Mouse (Mus musculus) mouse embryonic stem cell (cell line): ENCODE data around the gene Smad3.

Source experiments
- in situ Hi-C, 2 experiments: fragments of 300-500 bp; cut with MboI; formaldehyde crosslinking; loops; 1 replicate in 1 of 2; 3 replicates in 1 of 2; pipeline ENCODE4 v1.14.3; 2019 to 2020; ENCODE audit warnings: low sequenced_read_pairs in 2 of 2, low pct_unique_long_range_greater_than_20kb in 1 of 2, mixed read lengths in 1 of 2; ENCODE audit not compliant: unreplicated experiment in 1 of 2

The Smad3 gene

GRCm38 (mm10) chr9:63732700-63733099 lies 25.1 kb downstream of the Smad3 start:
- in situ Hi-C loops = no loop called here

DNA sequence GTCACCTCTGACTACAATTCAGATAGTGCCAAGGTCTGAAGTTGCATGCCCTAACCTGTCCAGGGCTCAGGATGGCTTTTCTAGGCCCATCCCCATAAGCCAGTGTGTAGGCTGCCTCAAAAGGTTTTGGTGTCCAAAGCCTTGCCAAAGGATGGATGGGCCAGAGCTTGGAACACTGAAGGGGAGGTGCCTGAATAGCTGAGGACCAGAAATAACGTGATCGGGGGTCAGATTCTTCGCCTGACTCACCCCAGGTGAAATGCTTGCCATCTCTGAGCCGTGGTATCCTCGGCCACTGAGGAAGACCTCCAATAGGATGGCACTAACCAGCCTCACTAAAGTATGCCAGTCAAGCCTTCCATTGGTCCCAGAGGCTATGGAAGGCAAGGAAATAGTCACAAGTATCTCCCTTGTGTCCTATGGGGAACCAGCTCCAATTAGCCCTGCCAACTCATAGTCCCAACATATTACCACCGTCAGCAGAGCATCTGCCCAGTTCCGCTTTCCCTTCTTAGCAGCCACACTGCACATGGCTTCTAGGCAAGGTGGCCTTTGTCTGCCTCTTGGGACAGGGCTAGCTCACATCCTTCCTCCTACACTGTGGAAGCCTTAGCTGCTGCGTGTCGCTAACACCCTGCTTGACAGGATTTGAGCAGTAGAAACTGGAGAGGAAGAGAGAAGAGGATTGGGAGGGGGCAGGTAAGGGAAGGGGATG lies 26.5 kb downstream of the Smad3 start:
- in situ Hi-C loops = no loop called here

DNA sequence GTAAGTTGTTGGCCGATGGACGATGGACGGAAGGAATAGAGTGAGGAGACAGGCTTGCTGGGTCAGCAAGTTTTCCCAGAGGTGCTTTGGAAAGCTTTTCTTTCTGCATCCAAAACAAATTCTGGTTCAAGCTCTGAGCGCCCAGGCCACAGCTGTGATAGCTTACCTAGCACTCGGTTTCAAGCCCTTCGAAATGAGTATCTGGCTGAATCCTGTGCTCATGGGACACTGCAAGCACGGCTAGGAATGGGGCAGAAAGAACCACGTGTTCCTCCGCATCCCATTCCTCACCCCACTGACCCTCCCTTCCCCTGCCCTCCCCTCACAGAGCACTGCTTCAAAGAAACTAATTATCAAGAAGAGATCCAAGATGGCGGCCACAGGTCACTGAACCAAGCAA lies 28.8 kb downstream of the Smad3 start:
- in situ Hi-C loops = no loop called here

DNA sequence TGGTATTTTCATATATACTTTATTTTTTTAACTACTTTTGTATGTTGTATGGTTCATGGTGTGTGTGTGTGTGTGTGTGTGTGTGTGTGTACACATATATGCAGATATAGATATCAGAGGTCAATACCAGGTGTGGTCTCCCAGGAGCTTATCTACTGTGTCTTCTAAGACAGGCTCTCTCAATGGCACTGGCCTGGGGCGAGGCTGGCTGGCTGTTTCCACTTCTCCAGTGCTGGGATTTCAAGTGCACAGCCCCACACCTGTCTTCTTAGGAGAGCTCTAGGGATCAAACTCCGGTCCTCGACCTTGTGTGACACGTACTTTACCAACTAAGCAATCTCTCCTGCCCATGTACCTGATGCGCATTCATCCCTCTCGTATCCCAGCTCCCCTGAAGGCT lies 30.7 kb downstream of the Smad3 start:
- in situ Hi-C loops = no loop called here

DNA sequence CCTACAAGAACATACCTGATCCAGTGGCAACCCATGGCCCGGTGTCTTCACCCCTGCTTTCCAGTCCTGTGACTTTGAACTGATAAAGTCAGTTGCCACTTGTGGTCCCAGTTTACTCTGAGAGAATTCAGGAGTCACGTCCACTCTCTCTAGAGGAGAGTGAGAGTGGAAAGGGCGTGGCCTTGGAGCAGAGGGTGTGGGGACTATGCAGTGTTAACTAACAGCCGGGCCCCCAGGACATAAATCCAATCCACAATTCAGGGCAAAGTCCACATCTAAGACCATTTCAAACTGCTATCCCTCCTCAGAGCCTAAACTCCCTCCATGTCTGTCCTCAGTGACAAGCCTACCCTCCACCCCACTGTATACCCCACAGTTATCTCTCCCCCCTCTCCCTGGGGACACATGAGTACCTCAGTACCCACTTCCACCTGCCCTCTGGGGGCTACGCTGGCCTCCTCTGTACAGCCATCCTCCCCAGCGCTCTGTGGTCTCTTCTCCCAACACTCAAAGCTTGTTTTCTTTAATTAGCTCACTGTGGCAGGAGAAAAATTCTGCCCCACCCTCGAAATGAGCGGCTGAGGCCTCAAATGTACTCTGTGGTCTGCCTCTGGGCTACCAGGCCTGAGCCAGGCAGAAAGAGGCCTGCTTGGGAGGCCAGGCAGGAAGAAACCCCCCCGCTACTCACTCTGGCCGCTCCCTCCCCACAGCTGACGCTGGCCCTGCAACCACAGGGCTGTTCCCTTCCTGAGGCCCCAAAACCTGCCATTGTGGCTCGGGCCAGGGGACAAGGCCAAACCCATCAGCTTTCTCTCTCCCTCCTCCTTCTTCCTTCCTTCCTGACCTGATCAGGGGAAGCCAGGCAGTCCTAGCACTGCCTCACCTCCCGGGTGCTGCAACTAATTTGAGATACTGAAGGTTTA lies 31.4 kb downstream of the Smad3 start:
- in situ Hi-C loops = no loop called here

- in situ Hi-C loops = loop anchor here in 1 of 2 experiments (5.0 kb wide), 1 partner anchor 33 kb away; the partner anchor contains the start of gene Smad3
These were observed 33.0 kb downstream of the Smad3 start for GRCm38 (mm10) chr9:63724750-63725149.

DNA sequence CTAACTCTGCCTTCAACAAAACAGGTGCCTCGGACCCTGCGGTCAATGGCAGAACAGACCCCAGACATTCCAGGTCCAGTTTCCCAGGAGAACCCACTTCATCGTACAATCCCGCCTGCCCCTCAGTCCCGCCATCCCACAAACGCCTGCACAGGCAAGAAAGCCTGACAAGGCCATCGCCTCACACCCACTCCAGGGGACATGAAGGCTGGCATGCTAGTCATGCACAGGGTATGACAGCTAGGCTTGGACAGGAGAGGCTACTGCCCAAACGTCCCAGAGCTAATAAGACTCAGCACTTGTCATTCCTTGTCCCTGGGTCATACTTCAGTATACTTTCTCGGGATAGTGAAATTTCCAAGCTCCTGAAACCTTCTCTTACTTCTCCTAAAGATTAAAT lies 34.9 kb downstream of the Smad3 start:
- in situ Hi-C loops = loop anchor here in 1 of 2 experiments (5.0 kb wide), 1 partner anchor 34 kb away; the partner anchor contains the start of gene Smad3

GRCm38 (mm10) chr9:63722350-63722749 lies 35.4 kb downstream of the Smad3 start:
- in situ Hi-C loops = loop anchor here in 1 of 2 experiments (5.0 kb wide), 1 partner anchor 35 kb away; the partner anchor contains the start of gene Smad3

DNA sequence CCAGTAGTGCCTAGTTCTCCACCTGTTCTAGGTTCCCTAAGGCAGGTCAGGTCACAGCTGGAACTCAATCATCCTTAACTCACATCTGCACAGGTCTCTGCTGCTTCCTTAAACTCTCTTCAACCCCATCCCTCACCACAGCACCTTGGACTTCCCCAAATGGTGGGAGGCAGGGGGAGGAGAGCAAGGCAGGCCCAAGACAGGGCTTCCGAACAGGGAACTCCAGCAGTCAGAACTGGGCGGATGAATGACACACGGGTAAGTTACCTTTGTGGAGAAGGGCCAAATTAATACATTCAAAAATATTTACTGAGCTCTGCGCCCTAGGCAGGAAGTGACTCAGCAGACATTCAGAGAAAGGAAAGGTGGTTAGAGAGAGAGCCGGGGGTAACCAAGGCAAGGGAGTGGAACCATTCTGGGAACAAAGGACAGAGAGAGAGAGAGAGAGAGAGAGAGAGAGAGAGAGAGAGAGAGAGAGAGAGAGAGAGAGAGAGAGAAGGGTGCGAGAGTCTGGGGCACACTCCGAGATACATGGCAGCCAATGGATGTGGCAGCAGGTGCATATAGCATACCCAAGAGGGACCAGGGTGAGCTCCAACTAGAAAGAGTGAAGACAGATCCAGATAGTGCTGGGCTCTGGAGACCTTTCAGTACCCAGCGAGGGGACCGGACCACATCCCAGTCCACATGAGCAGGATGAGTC lies 36.1 kb downstream of the Smad3 start:
- in situ Hi-C loops = loop anchor here in 1 of 2 experiments (5.0 kb wide), 1 partner anchor 36 kb away; the partner anchor contains the start of gene Smad3

DNA sequence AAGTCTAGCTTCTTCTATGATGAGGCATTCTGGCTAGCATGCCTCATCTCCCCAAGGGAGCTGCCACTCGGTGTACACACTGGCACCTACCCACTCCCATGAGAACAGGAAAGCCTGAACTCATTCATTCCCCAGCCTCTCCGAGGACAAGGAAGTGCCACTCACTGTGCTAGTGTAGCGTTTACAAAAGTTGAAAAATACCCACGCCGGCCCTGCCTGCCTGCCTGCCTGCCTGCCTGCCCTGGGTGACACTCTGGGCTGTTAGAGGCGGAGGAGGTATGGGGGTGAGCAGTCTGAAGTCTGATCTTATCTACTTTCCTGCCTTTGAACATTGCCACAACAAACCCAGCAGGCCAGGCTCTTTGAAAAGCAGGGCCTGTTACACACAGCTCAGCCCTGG lies 37.1 kb downstream of the Smad3 start:
- in situ Hi-C loops = loop anchor here in 1 of 2 experiments (5.0 kb wide), 1 partner anchor 37 kb away; the partner anchor contains the start of gene Smad3

GRCm38 (mm10) chr9:63719770-63720440 lies 37.9 kb downstream of the Smad3 start:
- in situ Hi-C loops = loop anchor here in 1 of 2 experiments (5.0 kb wide), 1 partner anchor 37 kb away; the partner anchor contains the start of gene Smad3

GRCm38 (mm10) chr9:63718735-63719358 lies 38.9 kb downstream of the Smad3 start:
- in situ Hi-C loops = no loop called here

DNA sequence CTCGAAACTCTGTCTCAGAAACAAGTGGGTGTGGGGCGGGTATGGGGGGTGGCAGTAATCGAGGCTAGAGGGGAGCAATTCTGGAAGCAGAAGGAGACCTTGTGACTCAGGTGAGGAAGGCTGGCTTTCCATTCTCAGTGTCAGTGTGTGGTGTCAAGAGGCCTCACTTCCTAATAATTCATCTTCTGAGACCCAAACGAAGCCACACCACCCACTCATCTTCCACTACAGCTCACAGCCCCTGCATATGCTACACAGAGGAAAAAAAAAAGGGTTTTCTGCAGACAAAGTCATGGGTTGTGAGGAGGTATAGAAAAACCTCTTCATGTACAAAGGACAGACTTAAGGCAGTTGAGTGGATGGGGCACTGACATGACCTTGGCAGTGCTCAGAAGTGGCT lies 39.6 kb downstream of the Smad3 start:
- in situ Hi-C loops = no loop called here

- in situ Hi-C loops = no loop called here
These were observed 40.3 kb downstream of the Smad3 start for GRCm38 (mm10) chr9:63717474-63718005.

DNA sequence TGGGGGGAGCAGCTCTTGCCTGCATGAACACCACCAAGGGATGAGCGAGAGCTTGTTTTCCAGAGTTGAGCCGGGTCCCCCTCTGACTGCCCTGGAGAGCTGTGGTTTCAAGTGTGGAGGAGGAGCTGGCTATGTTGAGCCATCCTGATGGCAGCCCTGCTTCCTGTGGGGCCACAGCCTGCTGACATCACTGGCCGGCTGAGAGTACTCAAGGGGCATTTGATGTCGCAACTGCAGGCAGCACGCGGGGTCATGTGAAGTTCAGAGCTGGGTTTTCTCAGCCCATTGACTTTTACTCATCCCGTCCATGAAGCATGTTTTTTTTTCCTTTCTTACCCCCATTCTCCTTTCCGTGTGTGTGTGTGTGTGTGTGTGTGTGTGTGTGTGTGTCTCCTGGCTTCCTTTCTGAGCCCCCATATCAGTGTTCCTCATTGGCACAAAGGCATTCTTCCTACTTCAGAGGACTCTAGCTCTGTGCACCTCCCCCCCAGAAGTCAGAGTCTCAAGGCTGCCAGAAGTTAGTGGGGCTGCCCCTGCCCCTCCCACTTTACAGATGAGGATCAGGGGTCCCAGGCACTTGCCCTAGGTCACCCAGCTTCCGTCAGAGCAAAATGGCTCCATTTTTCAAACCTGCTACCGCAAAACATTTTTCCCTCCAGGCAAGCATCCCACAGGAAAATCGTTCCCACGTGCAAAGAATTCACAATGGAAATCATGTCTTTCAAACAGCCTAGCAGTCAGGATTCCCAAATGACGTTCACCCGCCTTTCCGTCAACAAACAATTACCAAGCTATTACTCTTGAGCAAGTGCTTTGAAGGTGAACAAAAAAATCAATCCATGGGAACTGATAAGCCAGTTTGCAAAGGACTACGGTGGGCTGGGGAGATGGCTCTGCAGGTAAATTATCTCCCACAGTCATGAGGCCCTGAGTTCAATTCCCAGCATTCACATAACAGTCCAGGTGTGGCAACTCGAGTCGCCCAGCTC lies 41.4 kb downstream of the Smad3 start:
- in situ Hi-C loops = no loop called here

- in situ Hi-C loops = no loop called here
These were observed 43.2 kb downstream of the Smad3 start for GRCm38 (mm10) chr9:63714572-63714971.
